Mouse (Mus musculus) liver, adult 2 months (tissue): Measurements from ENCODE around the gene Stk31.

Experiments used
- CTCF ChIP-seq: fragments of 200-500 bp; IDR thresholded peaks from 2 replicates; pipeline ENCODE4 v1.5.1; 2011; ENCODE audit warnings: low read depth, low read length, control low read depth
- POLR2A ChIP-seq: fragments of 200-500 bp; IDR thresholded peaks from 2 replicates; pipeline ENCODE4 v1.6.1; 2011; ENCODE audit warnings: low read length, control low read depth; ENCODE audit not compliant: insufficient read depth; ENCODE audit errors: extremely low read depth

DNA sequence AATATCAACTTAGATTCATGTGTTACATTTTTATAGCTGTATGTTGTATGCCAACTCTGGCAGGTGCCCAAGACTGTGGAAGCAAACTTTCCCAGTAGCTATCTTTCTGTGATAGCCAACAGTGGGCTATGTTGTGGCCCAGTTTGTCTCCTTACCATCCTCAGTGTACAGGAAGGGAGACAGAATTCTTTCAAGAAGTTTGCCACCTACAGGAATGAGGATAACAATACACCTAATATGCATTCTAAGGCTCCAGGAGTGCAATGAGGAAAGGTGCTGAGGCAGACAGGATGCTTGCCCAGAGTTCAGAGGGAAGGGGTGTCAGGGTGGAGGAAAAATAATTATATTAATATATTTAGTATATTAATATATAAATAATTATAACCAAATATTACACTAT is 35.0 kb upstream of the Stk31 start:
- TF ChIP-seq CTCF = no peak
- no peak for TF ChIP-seq POLR2A
